Mouse (Mus musculus) neural tube, embryonic 15.5 days (tissue): ENCODE data around the gene Gm20388. TPM values are rescaled to one million over a fixed set of nuclear protein-coding genes. Genes with fewer than 3 reads are reported as not detected.

ENCODE experiments used
- ATAC-seq: fragments of 200-750 bp; cut with Nextera tagmentation; 2 replicates; pipeline ENCODE4 v1.8.0; 2017; ENCODE audit warnings: mild to moderate bottlenecking, moderate TSS enrichment, moderate library complexity; ENCODE audit not compliant: low FRiP score
- H3K27ac ChIP-seq: fragments of 300-500 bp; sonication (generic); replicated peaks from 2 replicates; pipeline ENCODE4 v1.5.1; 2015; ENCODE audit warnings: mild to moderate bottlenecking, inconsistent platforms
- H3K27me3 ChIP-seq: fragments of 300-500 bp; sonication (generic); replicated peaks from 2 replicates; pipeline ENCODE4 v1.6.1; 2015; ENCODE audit warnings: inconsistent platforms
- H3K36me3 ChIP-seq: fragments of 300-500 bp; sonication (generic); 2 replicates; pipeline ENCODE4 v1.6.1; 2015; ENCODE audit warnings: inconsistent platforms
- H3K4me1 ChIP-seq: fragments of 300-500 bp; sonication (generic); 2 replicates; pipeline ENCODE4 v1.6.1; 2015; ENCODE audit warnings: inconsistent platforms
- H3K4me2 ChIP-seq: fragments of 300-500 bp; sonication (generic); 2 replicates; pipeline ENCODE4 v1.6.1; 2015; ENCODE audit warnings: inconsistent platforms, mild to moderate bottlenecking, moderate library complexity
- H3K4me3 ChIP-seq: fragments of 300-500 bp; sonication (generic); replicated peaks from 2 replicates; pipeline ENCODE4 v1.5.1; 2015; ENCODE audit warnings: mild to moderate bottlenecking, inconsistent platforms
- H3K9ac ChIP-seq: fragments of 300-500 bp; sonication (generic); replicated peaks from 2 replicates; pipeline ENCODE4 v1.6.1; 2015; ENCODE audit warnings: mild to moderate bottlenecking, inconsistent platforms
- H3K9me3 ChIP-seq: fragments of 300-500 bp; sonication (generic); replicated peaks from 2 replicates; pipeline ENCODE4 v1.6.1; 2016; ENCODE audit warnings: inconsistent platforms
- WGBS: fragments of 180-500 bp; shearing (Covaris S2); methylation state at CpG from one replicate; pipeline ENCODE4 v1.1.7; 2015; ENCODE audit warnings: mixed read lengths; 5-methylcytosine and 5-hydroxymethylcytosine counted together
- polyA plus RNA-seq: library from polyadenylated mRNA; unstranded; fragments of >200 nt; fragmentation: Nextera tagmentation; extraction: Ambion mirVana; gene quantifications from 2 replicates; pipeline ENCODE4 v1.2.1, GENCODE M21; 2015

The Gm20388 gene
- polyA plus RNA-seq, 1 experiment from 2014 or later = not detected

DNA sequence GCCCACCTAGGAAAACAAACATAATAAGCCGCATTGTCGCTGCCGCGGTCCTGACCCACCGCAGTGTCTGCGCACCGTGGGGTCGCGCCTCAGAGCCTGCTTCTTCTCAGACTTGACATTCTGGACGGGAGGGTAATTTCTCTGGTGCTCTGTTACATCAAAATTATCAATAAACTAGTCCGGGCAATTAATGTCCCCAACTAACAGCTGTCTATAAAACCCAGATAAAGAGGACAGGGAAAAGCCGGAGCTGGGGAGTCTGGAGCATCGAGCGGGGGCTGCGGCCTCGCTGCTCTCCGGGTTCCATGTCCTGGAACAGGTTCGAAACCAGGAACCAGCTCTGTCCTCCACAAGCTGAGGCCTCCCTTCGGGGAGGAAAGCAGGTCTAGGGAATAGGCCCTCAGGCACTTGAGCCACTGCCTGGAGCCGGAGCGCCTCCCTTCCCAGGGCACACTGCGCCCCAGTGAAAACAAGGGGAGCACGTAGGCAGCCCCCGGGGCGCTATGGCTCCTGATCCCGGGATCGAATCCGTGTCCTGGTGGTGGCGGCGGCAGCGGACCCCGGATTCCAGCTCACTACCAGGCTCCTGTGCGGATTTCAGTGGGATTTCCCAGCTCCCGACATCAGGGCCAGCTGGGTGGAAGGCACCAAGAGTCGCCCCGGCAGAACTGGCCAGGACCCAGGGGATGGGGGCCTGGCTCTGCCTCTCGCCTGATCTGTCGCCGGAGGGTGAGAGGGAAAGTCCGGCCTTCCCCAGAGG lies 1178.4 kb downstream of the Gm20388 start:
- H3K4me3 ChIP-seq = 0 out of 2 replicates have a peak overlapping the region, but pooled peaks have one; percentile 2
- no peak overlapping the region for H3K27ac ChIP-seq
- H3K27me3 ChIP-seq = peaks cover 96% of the 10 kb centered on the region
- H3K9ac ChIP-seq = no peak overlapping the region
- H3K9me3 ChIP-seq = no peaks in the 10 kb centered on the region
- 2% methylated on average over 40 of the region's 40 CpGs for WGBS
- ATAC-seq = no peak
- H3K36me3 ChIP-seq = no peaks in the 10 kb centered on the region
- H3K4me2 ChIP-seq = no peak overlapping the region
- peaks cover 18% of the 10 kb centered on the region for H3K4me1 ChIP-seq

DNA sequence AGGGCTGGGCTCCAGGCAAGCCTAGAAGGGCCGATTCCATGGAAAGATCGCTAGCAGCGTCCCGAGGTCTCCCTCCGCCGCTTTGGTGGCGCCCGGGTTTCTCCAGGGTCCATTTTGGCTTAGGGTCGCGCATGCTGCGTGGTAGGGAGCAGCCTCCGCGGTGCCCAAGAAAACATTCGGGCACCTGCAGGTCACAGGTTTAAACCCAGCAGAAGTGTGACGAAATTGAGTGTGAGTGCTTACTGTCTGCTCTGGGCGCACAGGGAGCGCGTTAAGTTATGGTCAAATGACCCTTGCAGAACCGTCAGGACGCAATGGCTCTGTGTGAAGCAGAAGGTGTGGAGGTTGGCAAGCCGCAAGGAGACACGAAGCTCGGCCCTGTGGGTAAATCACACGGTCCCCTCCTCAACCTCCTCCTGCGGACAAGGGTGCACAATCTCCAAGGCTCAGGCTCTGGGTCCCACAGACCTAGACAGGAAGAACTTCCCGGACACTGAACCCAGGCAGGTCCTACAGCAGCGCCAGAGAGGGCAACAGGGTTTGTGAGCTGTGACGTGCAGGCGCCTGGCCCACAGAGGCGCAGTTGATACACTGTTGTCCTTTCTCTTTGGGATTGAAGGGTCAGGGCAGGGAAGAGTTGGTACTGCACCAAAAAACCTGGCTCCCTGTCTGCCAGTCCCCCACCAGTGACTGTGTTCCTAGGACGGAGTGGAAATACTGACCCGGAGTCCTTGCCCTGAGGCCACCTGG lies 1179.2 kb downstream of the Gm20388 start:
- WGBS = 5% methylated on average over 32 of the region's 32 CpGs
- no peak for ATAC-seq

DNA sequence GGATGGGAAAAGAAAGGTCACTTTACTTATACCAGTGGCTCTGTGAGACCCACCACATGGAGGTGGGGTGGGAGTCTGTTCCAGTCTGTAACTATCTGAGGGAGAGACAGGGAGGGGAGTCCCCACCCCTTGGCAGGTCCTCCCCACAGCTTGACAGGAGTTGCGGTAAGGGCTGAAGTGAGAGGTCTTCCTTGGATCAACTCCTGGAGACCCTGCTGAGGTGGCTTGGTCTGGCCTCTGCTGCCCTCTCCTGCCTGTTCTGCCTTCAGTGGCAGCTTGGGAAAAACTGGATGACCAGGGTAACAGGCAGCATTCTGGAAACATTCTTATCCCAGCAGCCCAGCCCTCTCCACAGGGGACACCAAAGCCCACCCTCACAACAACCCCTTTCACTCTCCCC lies 1180.1 kb downstream of the Gm20388 start:
- H3K27me3 ChIP-seq = peaks cover 80% of the 10 kb centered on the region
- no peak overlapping the region for H3K4me2 ChIP-seq
- H3K9ac ChIP-seq = no peak overlapping the region
- no peaks in the 10 kb centered on the region for H3K9me3 ChIP-seq
- H3K4me3 ChIP-seq = no peak overlapping the region
- H3K27ac ChIP-seq = no peak overlapping the region
- no peak for ATAC-seq
- 8% methylated on average over 1 of the region's 1 CpGs for WGBS
- no peaks in the 10 kb centered on the region for H3K36me3 ChIP-seq
- H3K4me1 ChIP-seq = peaks cover 8% of the 10 kb centered on the region; the same call in 1 of the 2 replicates

More for the DNA sequence above, 1179.2 kb downstream of the Gm20388 start:
- no peaks in the 10 kb centered on the region for H3K9me3 ChIP-seq
- peaks cover 11% of the 10 kb centered on the region for H3K4me1 ChIP-seq
- no peak overlapping the region for H3K4me2 ChIP-seq
- no peak overlapping the region for H3K27ac ChIP-seq
- H3K4me3 ChIP-seq = no peak overlapping the region
- no peak overlapping the region for H3K9ac ChIP-seq
- peaks cover 89% of the 10 kb centered on the region for H3K27me3 ChIP-seq
- no peaks in the 10 kb centered on the region for H3K36me3 ChIP-seq

DNA sequence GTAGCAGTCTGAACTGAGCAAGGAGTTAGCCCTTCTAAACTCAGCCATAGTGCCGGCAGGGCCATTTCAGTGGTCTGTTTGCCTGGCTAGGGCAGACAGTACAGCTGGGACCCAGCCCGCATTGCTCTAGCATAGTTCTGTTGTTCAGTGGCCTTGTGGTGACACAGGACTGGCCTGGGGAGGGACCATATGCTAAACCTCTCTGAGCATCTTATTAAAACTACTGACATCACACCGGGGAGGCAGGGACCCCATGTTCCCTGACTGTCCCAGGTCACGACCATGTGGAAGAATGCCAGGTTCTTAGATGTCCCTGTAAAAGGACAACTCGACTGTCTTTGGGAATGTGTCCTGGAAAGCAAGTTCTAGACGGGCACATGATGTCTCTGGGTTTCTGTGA lies 1181.5 kb downstream of the Gm20388 start:
- WGBS = 28% methylated on average over 6 of the region's 6 CpGs
- Histone ChIP-seq H3K36me3 (peaks cover 3% of the 10 kb centered on the region), H3K4me3 (no peak overlapping the region), H3K9ac (no peak overlapping the region), H3K9me3 (no peaks in the 10 kb centered on the region), H3K4me1 (peaks cover 8% of the 10 kb centered on the region; the same call in 1 of the 2 replicates), H3K27me3 (peaks cover 66% of the 10 kb centered on the region), H3K27ac (no peak overlapping the region), H3K4me2 (no peak overlapping the region)
- ATAC-seq = no peak

DNA sequence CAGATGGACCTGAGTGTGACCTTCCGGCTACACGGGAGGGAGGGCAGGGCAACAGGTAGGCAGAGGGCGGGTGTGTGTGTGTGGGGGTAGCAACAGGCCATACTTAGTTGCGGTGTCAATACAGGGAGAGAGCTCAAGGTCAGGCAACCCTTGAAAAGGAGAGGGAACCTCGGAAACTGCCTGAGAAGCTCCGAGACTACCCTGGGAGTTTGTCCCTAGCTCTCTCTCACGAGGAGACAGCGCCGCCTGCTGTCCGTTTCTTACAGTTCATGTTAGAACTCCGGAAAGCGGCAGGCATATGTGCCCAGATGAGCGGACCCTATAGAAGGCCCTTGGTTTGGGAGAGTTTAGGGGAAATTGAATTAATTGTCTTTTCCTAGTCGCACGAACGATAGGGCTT lies 1182.0 kb downstream of the Gm20388 start:
- peaks cover 61% of the 10 kb centered on the region for H3K27me3 ChIP-seq
- peak; percentile 31 for ATAC-seq
- H3K27ac ChIP-seq = no peak overlapping the region
- peaks cover 8% of the 10 kb centered on the region; the same call in 1 of the 2 replicates for H3K4me1 ChIP-seq
- no peak overlapping the region for H3K9ac ChIP-seq
- H3K9me3 ChIP-seq = no peaks in the 10 kb centered on the region
- 5% methylated on average over 16 of the region's 16 CpGs for whole genome bisulfite sequencing
- no peak overlapping the region for H3K4me3 ChIP-seq
- no peak overlapping the region for H3K4me2 ChIP-seq
- H3K36me3 ChIP-seq = peaks cover 8% of the 10 kb centered on the region

DNA sequence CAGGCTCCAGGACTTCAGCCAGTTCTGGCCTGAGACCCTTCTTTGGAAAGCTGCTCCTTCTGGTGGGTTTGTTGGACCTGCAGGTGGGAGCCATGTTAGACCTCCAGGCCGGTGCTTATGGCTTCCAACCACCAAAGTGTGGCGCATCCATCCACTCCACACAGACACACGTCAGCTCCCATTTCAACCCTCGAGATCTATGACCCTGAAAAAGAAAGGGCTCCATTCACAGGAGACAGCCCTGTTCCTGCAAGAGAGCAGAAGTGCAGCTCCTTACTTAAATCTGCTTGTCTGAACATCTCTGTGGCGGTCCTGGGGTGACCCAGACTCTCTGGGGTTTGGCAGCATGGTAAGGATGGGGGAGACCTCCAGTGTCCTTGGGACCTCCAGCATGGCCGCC lies 1182.9 kb downstream of the Gm20388 start:
- ATAC-seq = no peak

DNA sequence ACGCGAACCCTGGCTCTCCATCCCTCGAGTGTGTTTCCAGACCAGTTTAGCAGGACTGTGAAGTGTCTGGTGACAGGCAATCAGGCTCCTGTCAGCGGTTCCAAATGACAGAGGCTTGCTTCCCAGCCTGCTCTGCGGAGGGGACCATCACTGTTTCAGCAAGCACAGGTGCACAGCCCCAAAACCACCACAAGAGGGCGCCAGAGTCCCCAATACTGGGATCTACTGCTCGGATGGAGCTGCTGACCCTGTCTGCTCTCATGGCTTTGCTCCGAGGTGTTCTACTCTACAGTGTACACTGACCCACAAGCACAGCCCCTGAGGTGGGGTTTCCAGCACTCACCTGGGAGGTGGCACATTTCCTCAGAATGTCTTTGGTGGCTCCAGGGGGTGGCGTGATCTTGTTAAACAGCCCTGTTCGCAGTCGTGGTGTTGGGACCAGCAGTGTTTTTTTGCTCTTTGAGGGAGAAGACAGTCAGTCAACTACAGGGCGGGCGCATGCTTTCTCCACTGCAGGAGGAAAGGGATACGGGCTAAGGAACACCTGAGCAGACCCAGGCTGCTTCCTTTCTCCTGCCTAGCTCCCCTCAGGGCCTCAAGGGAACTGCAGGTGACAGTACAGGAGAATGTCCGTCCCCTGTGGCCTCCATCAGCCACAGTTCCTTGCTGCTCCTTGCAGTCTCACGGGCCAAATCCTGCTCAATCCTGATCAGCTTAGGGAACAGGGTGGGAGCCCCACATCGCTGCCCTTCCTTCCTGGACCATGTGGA lies 1193.6 kb downstream of the Gm20388 start:
- Histone ChIP-seq H3K27me3 (no peaks in the 10 kb centered on the region), H3K4me2 (no peak overlapping the region), H3K36me3 (peaks cover 49% of the 10 kb centered on the region), H3K9ac (no peak overlapping the region), H3K4me1 (peaks cover 20% of the 10 kb centered on the region), H3K4me3 (no peak overlapping the region), H3K27ac (no peak overlapping the region), H3K9me3 (no peaks in the 10 kb centered on the region)
- 53% methylated on average over 17 of the region's 17 CpGs for WGBS
- ATAC-seq = no peak; the same call in 1 of the 2 replicates

More for the DNA sequence above, 1182.9 kb downstream of the Gm20388 start:
- Histone ChIP-seq H3K9me3 (no peaks in the 10 kb centered on the region), H3K4me1 (peaks cover 8% of the 10 kb centered on the region; the same call in 1 of the 2 replicates), H3K4me3 (no peak overlapping the region), H3K27ac (no peak overlapping the region), H3K36me3 (peaks cover 17% of the 10 kb centered on the region), H3K4me2 (no peak overlapping the region), H3K27me3 (peaks cover 54% of the 10 kb centered on the region), H3K9ac (no peak overlapping the region)
- WGBS = 54% methylated on average over 6 of the region's 6 CpGs

DNA sequence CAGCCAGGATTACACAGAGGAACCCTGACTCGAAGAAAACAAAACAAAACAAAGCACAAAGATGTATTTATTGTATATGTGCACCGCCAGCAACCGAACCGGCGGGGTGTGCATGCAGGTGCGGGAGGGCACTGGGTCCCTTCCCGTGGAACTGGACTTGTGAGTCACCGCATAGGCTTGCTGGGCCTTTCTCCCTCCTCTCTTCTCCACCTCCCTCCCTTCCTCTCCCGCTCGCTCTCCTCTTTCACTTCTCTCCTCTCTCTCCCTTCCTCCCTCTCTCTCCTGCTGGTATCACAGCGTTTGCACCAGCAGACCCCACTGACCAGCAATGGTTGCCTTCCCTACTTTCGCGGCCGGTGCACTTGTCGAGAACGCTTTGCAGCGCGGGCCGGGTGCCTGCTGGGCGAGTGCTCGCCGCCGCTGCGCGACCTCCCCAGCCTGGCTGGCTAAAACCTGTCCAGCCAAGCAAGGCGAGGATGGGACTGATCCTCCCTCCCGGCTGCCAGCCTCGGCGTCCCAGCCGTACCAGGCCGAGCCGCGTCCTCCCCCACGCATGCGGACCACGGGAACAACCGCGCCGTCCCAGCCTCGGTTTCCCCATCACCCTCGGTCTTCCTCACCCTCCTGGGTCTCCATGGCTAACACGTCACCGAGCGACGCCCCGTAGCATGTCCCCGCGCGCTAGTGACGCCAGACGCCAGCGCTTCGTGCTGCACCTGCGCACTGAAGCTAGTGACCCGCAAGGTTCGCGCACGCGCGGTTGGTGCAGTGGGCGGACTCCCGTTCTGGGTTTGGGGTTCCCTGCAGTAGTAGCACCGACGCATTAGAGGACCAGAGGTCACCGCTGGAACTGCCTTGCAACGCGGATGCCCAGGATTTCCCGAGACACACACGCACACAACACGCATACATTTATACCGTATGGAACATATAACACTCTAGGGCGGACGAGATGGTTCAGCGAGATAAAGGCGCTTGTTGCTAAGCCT lies 1197.3 kb downstream of the Gm20388 start, which contains the start of gene Mthfsd:
Gene Mthfsd (minus strand): TSS at position 725 of the 989 bp plus-strand sequence.
- Histone ChIP-seq H3K9ac (peak within 1 kb of the TSS; percentile 98), H3K27ac (peak within 1 kb of the TSS; percentile 94), H3K9me3 (no peaks in the 10 kb centered on the region), H3K36me3 (peaks cover 13% of the 10 kb centered on the region), H3K4me3 (peak within 1 kb of the TSS; percentile 97), H3K27me3 (peaks cover 19% of the 10 kb centered on the region), H3K4me1 (peaks cover 20% of the 10 kb centered on the region), H3K4me2 (peak within 1 kb of the TSS; percentile 91)
- 2% methylated on average over 75 of the region's 75 CpGs for WGBS
- ATAC-seq = peak; percentile 95

DNA sequence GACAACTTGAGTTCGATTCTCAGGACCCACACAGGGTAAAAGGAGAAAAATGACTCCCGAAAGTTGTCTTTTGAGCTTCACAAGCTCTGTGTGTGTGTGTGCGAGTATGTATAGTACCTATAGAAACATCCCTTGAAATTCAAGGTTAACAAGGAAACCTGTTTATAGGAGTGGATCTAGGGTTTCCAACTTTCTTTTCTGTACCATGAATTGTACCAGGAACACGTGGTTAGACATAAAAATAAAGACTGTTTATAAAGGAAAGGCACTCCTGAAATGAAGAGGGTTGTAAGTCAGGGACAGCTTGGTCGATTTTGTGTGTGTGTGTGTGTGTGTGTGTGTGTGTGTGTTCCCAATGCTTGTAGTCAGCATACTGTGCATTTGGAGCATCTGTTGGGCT lies 1198.0 kb downstream of the Gm20388 start:
- peak overlapping the region; percentile 98 for H3K9ac ChIP-seq
- H3K36me3 ChIP-seq = peaks cover 6% of the 10 kb centered on the region; the same call in 1 of the 2 replicates
- peak overlapping the region; percentile 67 for H3K27ac ChIP-seq
- peak overlapping the region; percentile 91 for H3K4me2 ChIP-seq
- no peak for ATAC-seq
- H3K4me3 ChIP-seq = peak overlapping the region; percentile 97
- 15% methylated on average over 5 of the region's 5 CpGs for WGBS
- peaks cover 26% of the 10 kb centered on the region for H3K4me1 ChIP-seq
- no peaks in the 10 kb centered on the region for H3K9me3 ChIP-seq
- H3K27me3 ChIP-seq = peaks cover 22% of the 10 kb centered on the region

DNA sequence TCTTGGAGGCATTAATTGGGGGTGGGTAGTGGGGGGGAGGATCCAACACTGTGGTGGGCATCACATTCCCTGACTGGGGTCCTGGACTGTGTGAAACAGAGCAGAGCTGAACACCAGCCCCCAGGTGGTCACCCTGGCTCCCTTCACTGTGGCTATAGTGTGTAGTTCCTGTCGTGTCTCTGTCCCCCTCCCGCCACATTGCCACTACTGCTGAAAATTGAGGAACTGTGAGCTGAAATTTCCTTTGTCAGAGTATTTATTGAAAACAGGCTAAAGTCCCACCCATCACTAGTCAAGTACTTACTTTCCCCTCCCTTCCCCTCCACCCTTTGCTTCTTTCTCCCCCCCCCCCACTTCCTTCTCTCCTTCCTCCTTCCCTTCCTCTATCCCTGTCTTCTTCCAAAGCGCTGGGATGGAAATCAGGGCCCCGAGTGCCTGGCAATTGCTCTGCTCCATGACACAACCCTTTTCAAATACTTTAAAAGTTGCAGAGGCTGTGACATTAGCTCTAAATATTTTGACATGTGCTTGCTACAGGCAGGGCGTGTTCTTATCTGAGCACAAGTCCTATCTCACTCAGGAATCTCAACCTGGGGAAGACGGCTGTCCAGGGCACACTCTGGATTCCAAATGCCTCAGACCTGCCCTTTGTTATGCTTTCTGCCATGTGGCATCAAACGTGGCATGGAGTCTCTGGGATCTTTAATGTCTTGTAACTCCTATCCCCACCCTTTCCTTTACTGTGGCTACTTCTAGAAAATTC lies 1200.7 kb downstream of the Gm20388 start:
- H3K4me2 ChIP-seq = no peak overlapping the region
- peaks cover 46% of the 10 kb centered on the region for H3K27me3 ChIP-seq
- 50% methylated on average over 7 of the region's 7 CpGs for WGBS
- no peaks in the 10 kb centered on the region for H3K9me3 ChIP-seq
- no peak overlapping the region for H3K4me3 ChIP-seq
- H3K4me1 ChIP-seq = peaks cover 29% of the 10 kb centered on the region
- no peak for ATAC-seq
- H3K36me3 ChIP-seq = no peaks in the 10 kb centered on the region
- no peak overlapping the region for H3K9ac ChIP-seq
- no peak overlapping the region for H3K27ac ChIP-seq
